Mouse (Mus musculus): ENCODE data around the gene Cdhr3. TPM values are rescaled to one million over a fixed set of nuclear protein-coding genes. Genes with fewer than 3 reads are reported as not detected.

The Cdhr3 gene
- total and polyA plus RNA-seq, 3 experiments: not detected

DNA sequence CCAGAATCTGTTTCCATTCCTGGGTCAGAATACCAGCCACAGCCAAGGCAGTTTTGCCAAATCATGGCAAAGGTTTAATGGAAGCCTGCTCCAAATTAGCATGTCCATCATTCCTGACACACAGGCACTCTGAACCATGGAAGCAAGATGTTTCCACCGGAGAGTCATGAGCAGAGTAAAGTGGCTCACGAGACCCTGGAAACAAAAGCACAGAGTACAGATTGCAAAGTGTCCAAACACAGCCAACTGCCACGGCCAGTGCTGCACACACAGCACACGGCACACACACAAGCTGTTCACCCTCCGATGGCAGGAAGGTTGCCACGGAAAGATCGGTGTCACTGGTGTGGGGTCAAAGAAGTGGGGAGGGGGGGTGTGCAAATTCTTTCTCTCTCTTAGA lies 36.0 kb upstream of the Cdhr3 start:
- Histone ChIP-seq H3K9me3 (replicated peaks; ENCODE audit: insufficient read depth, low read length) (no peaks in the 10 kb centered on the region), H3K79me2 (ENCODE audit: control insufficient read depth, insufficient read depth, low read length, poor library complexity) (no peaks in the 10 kb centered on the region), H3K4me3 (ENCODE audit: control insufficient read depth in 1 of 2, insufficient read depth in 1 of 2, low read depth in 2 of 2, low read length in 2 of 2) (no peak overlapping the region), H3K27ac (ENCODE audit: control insufficient read depth, low read depth, low read length) (no peak overlapping the region), H3K27me3 (ENCODE audit: control insufficient read depth in 1 of 2, insufficient read depth in 2 of 2, low read length in 2 of 2) (no peaks in the 10 kb centered on the region), H3K36me3 (ENCODE audit: control insufficient read depth in 1 of 2, insufficient read depth in 2 of 2, low read length in 2 of 2) (peaks cover 0 to 30% of the 10 kb centered on the region in 2 experiments; a peak in 2 of 4 replicates), H3K4me1 (ENCODE audit: control insufficient read depth in 1 of 2, insufficient read depth in 2 of 2, low read length in 2 of 2) (peaks cover 19 to 41% of the 10 kb centered on the region in 2 experiments), H3K9ac (ENCODE audit: control insufficient read depth, low read depth, low read length, poor library complexity, severe bottlenecking) (no peak overlapping the region)
- no peak for TF ChIP-seq RAD21 (IDR thresholded peaks at IDR 0.05; ENCODE audit: low read depth, low read length)
- no peak for TF ChIP-seq MYC (IDR thresholded peaks at IDR 0.05; ENCODE audit: low read depth, low read length)
- no peak for TF ChIP-seq JUND (IDR thresholded peaks at IDR 0.05; ENCODE audit: low read depth, low read length)
- no peak for TF ChIP-seq MAZ (IDR thresholded peaks at IDR 0.05; ENCODE audit: low read depth, low read length)
- no peak for TF ChIP-seq CTCF (IDR thresholded peaks at IDR 0.05 in 2 of 3, conservative IDR thresholded peaks at IDR 0.05 in 1 of 3; ENCODE audit: control insufficient read depth in 1 of 3, insufficient read depth in 1 of 3, low read depth in 2 of 3, low read length in 3 of 3, poor library complexity in 1 of 3, severe bottlenecking in 1 of 3)
- no peak for TF ChIP-seq USF2 (IDR thresholded peaks at IDR 0.05; ENCODE audit: borderline replicate concordance in 1 of 2, insufficient read depth in 1 of 2, low read depth in 1 of 2, low read length in 2 of 2)
- no peak for TF ChIP-seq CHD1 (IDR thresholded peaks at IDR 0.05; ENCODE audit: low read depth, low read length)
- no peak for TF ChIP-seq RCOR1 (IDR thresholded peaks at IDR 0.05; ENCODE audit: low read depth, low read length)
- TF ChIP-seq SMC3 (IDR thresholded peaks at IDR 0.05; ENCODE audit: low read depth, low read length): no peak
- TF ChIP-seq GATA1 (IDR thresholded peaks at IDR 0.05; ENCODE audit: low read depth, low read length): no peak
- no peak for TF ChIP-seq BHLHE40 (IDR thresholded peaks at IDR 0.05; ENCODE audit: borderline replicate concordance, low read depth, low read length)
- DNase-seq (ENCODE audit: low read depth, low spot score): no peak

DNA sequence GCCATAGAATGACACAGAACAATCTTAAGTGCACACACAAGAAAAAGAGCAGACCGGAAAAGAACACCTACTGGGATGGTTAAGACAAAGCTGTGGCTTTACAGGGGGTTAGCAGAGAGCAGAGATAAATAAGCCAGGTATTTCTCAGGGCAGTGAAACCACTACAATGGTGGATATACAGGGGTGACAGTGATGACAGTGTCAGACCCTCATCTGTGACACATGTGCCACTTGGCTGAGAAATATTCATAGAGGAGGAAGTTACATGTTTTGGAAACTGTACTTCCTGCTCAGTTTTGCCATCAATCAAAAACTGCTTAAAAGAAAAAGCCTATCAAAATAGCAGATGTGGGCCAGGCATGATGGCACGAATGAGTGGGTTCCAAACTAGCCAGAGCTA lies 35.4 kb upstream of the Cdhr3 start:
- no peak for DNase-seq (ENCODE audit: low read depth, low spot score)
- no peaks in the 10 kb centered on the region for H3K27me3 ChIP-seq (ENCODE audit: control insufficient read depth in 1 of 2, insufficient read depth in 2 of 2, low read length in 2 of 2)
- H3K4me1 ChIP-seq (ENCODE audit: control insufficient read depth in 1 of 2, insufficient read depth in 2 of 2, low read length in 2 of 2): peaks cover 19 to 41% of the 10 kb centered on the region in 2 experiments
- no peaks in the 10 kb centered on the region for H3K9me3 ChIP-seq (replicated peaks; ENCODE audit: insufficient read depth, low read length)
- no peak overlapping the region for H3K27ac ChIP-seq (ENCODE audit: control insufficient read depth, low read depth, low read length)
- H3K36me3 ChIP-seq (ENCODE audit: control insufficient read depth in 1 of 2, insufficient read depth in 2 of 2, low read length in 2 of 2): peaks cover 0 to 30% of the 10 kb centered on the region in 2 experiments; a peak in 2 of 4 replicates
- TF ChIP-seq BHLHE40 (IDR thresholded peaks at IDR 0.05; ENCODE audit: borderline replicate concordance, low read depth, low read length): no peak
- no peak for TF ChIP-seq ELF1 (IDR thresholded peaks at IDR 0.05; ENCODE audit: low read depth, low read length)
- TF ChIP-seq KAT2A (conservative IDR thresholded peaks at IDR 0.05; ENCODE audit: low read depth, low read length): no peak
- no peak for TF ChIP-seq POLR2AphosphoS5 (IDR thresholded peaks at IDR 0.05; ENCODE audit: borderline replicate concordance, low read depth, low read length)
- no peak for TF ChIP-seq NELFE (IDR thresholded peaks at IDR 0.05; ENCODE audit: low read depth, low read length)
- TF ChIP-seq NRF1 (IDR thresholded peaks at IDR 0.05; ENCODE audit: insufficient read depth, low read depth, low read length, poor library complexity, severe bottlenecking): no peak
- TF ChIP-seq MYB (IDR thresholded peaks at IDR 0.05; ENCODE audit: low read depth, low read length): no peak
- no peak for TF ChIP-seq MAX (IDR thresholded peaks at IDR 0.05; ENCODE audit: low read length)
- no peak overlapping the region for H3K4me3 ChIP-seq (ENCODE audit: control insufficient read depth in 1 of 2, insufficient read depth in 1 of 2, low read depth in 2 of 2, low read length in 2 of 2)
- no peak overlapping the region for H3K9ac ChIP-seq (ENCODE audit: control insufficient read depth, low read depth, low read length, poor library complexity, severe bottlenecking)
- no peaks in the 10 kb centered on the region for H3K79me2 ChIP-seq (ENCODE audit: control insufficient read depth, insufficient read depth, low read length, poor library complexity)

Data from MEL (cell line).